Mouse (Mus musculus): ENCODE data around the gene Clcc1. TPM values are rescaled to one million over a fixed set of nuclear protein-coding genes. Genes with fewer than 3 reads are reported as not detected.

The Clcc1 gene
- polyA plus RNA-seq, 1 experiment from 2014 or later = 70.9 TPM

DNA sequence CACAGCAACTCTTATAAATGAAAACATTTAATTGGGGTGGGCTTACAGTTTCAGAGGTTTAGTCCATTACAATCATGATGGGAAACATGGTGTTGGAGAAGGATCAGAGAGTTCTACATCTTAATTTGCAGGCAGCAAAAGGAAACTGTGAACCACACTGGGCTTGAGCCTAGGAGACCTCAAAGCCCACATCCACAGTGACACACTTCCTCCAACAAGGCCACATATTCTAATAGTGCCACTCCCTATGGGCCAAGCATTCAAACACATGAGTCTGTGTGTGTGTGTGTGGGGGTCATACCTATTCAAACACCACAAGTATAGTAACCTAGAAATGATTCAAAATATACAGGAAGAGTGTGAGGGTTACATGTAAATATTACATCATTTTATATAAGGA is 73.6 kb downstream of the Clcc1 start:
- Histone ChIP-seq H3K4me3 (ENCODE audit: low read depth, low read length) (no peak overlapping the region), H3K36me3 (ENCODE audit: control insufficient read depth, insufficient read depth, low read length) (no peaks in the 10 kb centered on the region), H3K27me3 (replicated peaks; ENCODE audit: control insufficient read depth, insufficient read depth, low read length) (no peaks in the 10 kb centered on the region), H3K9ac (ENCODE audit: low read length) (no peak overlapping the region), H3K9me3 (ENCODE audit: control insufficient read depth, low read length) (no peaks in the 10 kb centered on the region), H3K4me2 (ENCODE audit: low read length) (no peak overlapping the region), H3K4me1 (replicated peaks; ENCODE audit: control insufficient read depth, insufficient read depth, low read length) (peaks cover 8% of the 10 kb centered on the region), H3K27ac (ENCODE audit: low read depth) (no peak overlapping the region)
- ATAC-seq (replicated peaks; ENCODE audit: low FRiP score, low TSS enrichment, low read depth) (no peak), DNase-seq (ENCODE audit: low spot score) (no peak)

DNA sequence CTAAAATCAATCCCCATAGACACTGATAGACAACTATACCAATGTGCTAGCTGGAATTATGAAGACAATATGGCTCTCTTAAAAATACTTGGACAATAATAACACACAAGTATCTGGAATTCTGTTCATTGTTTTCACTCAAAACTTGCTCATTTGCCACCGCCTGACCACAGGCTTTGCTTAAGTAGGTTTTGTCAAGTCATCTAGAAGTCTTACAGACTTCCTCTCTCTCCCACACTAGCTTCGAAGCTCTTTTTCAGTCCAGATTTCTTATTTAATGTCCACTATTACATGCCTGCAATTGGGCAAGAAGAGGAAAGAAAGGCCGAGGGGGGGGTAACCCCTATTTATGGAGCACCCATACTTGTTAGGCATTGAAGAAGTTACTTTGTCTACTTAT is 74.1 kb downstream of the Clcc1 start:
- Histone ChIP-seq H3K36me3 (ENCODE audit: control insufficient read depth, insufficient read depth, low read length) (no peaks in the 10 kb centered on the region), H3K27me3 (replicated peaks; ENCODE audit: control insufficient read depth, insufficient read depth, low read length) (no peaks in the 10 kb centered on the region), H3K4me3 (ENCODE audit: low read depth, low read length) (no peak overlapping the region), H3K9me3 (ENCODE audit: control insufficient read depth, low read length) (no peaks in the 10 kb centered on the region), H3K27ac (ENCODE audit: low read depth) (no peak overlapping the region), H3K4me1 (replicated peaks; ENCODE audit: control insufficient read depth, insufficient read depth, low read length) (peaks cover 4% of the 10 kb centered on the region), H3K4me2 (ENCODE audit: low read length) (no peak overlapping the region), H3K9ac (ENCODE audit: low read length) (no peak overlapping the region)
- ATAC-seq (replicated peaks; ENCODE audit: low FRiP score, low TSS enrichment, low read depth) = no peak
- 83% methylated on average over 3 of the region's 3 CpGs for WGBS
- DNase-seq (ENCODE audit: low spot score) = no peak

Other genes with a start within 250 kb of the Clcc1 start
- 7.8 and 7.9 TPM in 2 replicates for gene Celsr2, start 238.4 kb upstream of the Clcc1 start, polyA plus RNA-seq (2014; fragmentation: Nextera tagmentation; extraction: Ambion mirVana)
- 136 and 140 TPM in 2 replicates for gene Sars, start 208.7 kb upstream of the Clcc1 start, polyA plus RNA-seq (2014; fragmentation: Nextera tagmentation; extraction: Ambion mirVana)
- not detected in 2 replicates for gene 1700013F07Rik, start 119.8 kb upstream of the Clcc1 start, polyA plus RNA-seq (2014; fragmentation: Nextera tagmentation; extraction: Ambion mirVana)
- gene 5330417C22Rik, start 117.4 kb upstream of the Clcc1 start, polyA plus RNA-seq (2014; fragmentation: Nextera tagmentation; extraction: Ambion mirVana) = 1.2 and 9.5 TPM in 2 replicates
- 34.9 and 37.9 TPM in 2 replicates for gene Tmem167b, start 91.4 kb upstream of the Clcc1 start, polyA plus RNA-seq (2014; fragmentation: Nextera tagmentation; extraction: Ambion mirVana)
- 35.9 and 38.1 TPM in 2 replicates for gene Taf13, start 82.2 kb upstream of the Clcc1 start, polyA plus RNA-seq (2014; fragmentation: Nextera tagmentation; extraction: Ambion mirVana)
- 10.8 and 11.2 TPM in 2 replicates for gene Wdr47, start 62.6 kb upstream of the Clcc1 start, polyA plus RNA-seq (2014; fragmentation: Nextera tagmentation; extraction: Ambion mirVana)
- 55.8 and 68.3 TPM in 2 replicates for gene Gpsm2, start 68.4 kb downstream of the Clcc1 start, polyA plus RNA-seq (2014; fragmentation: Nextera tagmentation; extraction: Ambion mirVana)
- 0.20 and 0.63 TPM in 2 replicates for gene Aknad1, start 85.7 kb downstream of the Clcc1 start, polyA plus RNA-seq (2014; fragmentation: Nextera tagmentation; extraction: Ambion mirVana)
- 38.7 and 41.5 TPM in 2 replicates for gene Stxbp3, start 186.6 kb downstream of the Clcc1 start, polyA plus RNA-seq (2014; fragmentation: Nextera tagmentation; extraction: Ambion mirVana)
- gene Fndc7, start 236.1 kb downstream of the Clcc1 start, polyA plus RNA-seq (2014; fragmentation: Nextera tagmentation; extraction: Ambion mirVana) = 0.09 and 0.19 TPM in 2 replicates